Mouse (Mus musculus) intestine, embryonic 14.5 days (tissue): ENCODE results near the gene Med12l. TPM values are rescaled to one million over a fixed set of nuclear protein-coding genes. Genes with fewer than 3 reads are reported as not detected.

Experiments used
- ATAC-seq: fragments of 200-750 bp; cut with Nextera tagmentation; replicated peaks from 2 replicates; pipeline ENCODE4 v1.8.0; 2017; ENCODE audit warnings: low read depth, moderate number of reproducible peaks, moderate TSS enrichment, moderate library complexity; ENCODE audit not compliant: low FRiP score, low TSS enrichment
- DNase-seq: peaks from one replicate; pipeline ENCODE4 v3.0.0-alpha.2; 2018; ENCODE audit warnings: low spot score
- H3K27ac ChIP-seq: fragments of 300-500 bp; sonication (generic); 2 replicates; pipeline ENCODE4 v1.5.1; 2014; ENCODE audit warnings: low read depth, mild to moderate bottlenecking, control low read depth
- H3K27me3 ChIP-seq: fragments of 300-500 bp; sonication (generic); replicated peaks from 2 replicates; pipeline ENCODE4 v1.6.1; 2014; ENCODE audit warnings: low read length, control low read depth; ENCODE audit not compliant: control insufficient read depth, insufficient read depth
- H3K36me3 ChIP-seq: fragments of 300-500 bp; sonication (generic); 2 replicates; pipeline ENCODE4 v1.6.1; 2014; ENCODE audit warnings: low read length, control low read depth; ENCODE audit not compliant: control insufficient read depth, insufficient read depth
- H3K4me1 ChIP-seq: fragments of 300-500 bp; sonication (generic); replicated peaks from 2 replicates; pipeline ENCODE4 v1.6.1; 2014; ENCODE audit warnings: low read length, control low read depth, mixed read lengths; ENCODE audit not compliant: control insufficient read depth, insufficient read depth
- H3K4me2 ChIP-seq: fragments of 300-500 bp; sonication (generic); 2 replicates; pipeline ENCODE4 v1.6.1; 2014; ENCODE audit warnings: low read length
- H3K4me3 ChIP-seq: fragments of 300-500 bp; sonication (generic); 2 replicates; pipeline ENCODE4 v1.5.1; 2014; ENCODE audit warnings: low read depth, low read length, control low read depth, mixed read lengths
- H3K9ac ChIP-seq: fragments of 300-500 bp; sonication (generic); 2 replicates; pipeline ENCODE4 v1.6.1; 2014; ENCODE audit warnings: mild to moderate bottlenecking, low read length
- H3K9me3 ChIP-seq: fragments of 300-500 bp; sonication (generic); 2 replicates; pipeline ENCODE4 v1.6.1; 2016; ENCODE audit warnings: low read length, control low read depth; ENCODE audit not compliant: control insufficient read depth
- WGBS: fragments of 180-500 bp; shearing (Covaris S2); extraction: QIAGEN DNeasy Blood & Tissue Kit; methylation state at CpG from one replicate; pipeline ENCODE4 v1.1.7; 2014; 5-methylcytosine and 5-hydroxymethylcytosine counted together
- polyA plus RNA-seq: library from polyadenylated mRNA; unstranded; fragments of >200 nt; fragmentation: Nextera tagmentation; extraction: Ambion mirVana; gene quantifications from 2 replicates; pipeline ENCODE4 v1.2.1, GENCODE M21; 2014

Gene Med12l
- polyA plus RNA-seq, 1 experiment from 2014 or later, result 2.4 TPM

DNA sequence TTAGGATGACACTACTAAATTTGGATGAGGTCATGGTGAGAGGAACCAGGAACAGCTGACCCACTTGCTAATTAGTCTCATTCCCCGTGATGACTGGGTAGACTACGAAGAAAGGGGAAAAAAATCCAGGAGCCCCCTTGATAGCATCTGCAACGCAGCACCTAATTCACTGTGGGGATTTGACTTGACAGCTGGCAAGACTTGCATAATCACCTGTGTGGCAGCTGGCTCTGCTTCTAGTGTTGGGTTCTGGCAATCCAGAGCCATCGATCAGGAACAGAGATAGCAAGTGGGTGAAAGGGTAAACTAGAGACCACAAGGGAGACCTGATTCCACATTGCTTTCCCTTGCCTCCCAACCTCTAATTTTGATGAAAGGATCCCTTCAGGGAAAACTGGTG is 19.8 kb upstream of the Med12l start:
- no peak overlapping the region for H3K27ac ChIP-seq
- H3K36me3 ChIP-seq, result no peaks in the 10 kb centered on the region
- H3K9ac ChIP-seq, result no peak overlapping the region
- WGBS, result 51% methylated on average over 4 of the region's 4 CpGs
- no peak overlapping the region for H3K4me3 ChIP-seq
- 0 out of 2 replicates have a peak, but pooled peaks cover 3% of the 10 kb centered on the region for H3K4me1 ChIP-seq
- no peaks in the 10 kb centered on the region for H3K9me3 ChIP-seq
- H3K4me2 ChIP-seq, result no peak overlapping the region
- ATAC-seq, result no peak
- DNase-seq, result no peak
- H3K27me3 ChIP-seq, result peaks cover 6% of the 10 kb centered on the region; the same call in 1 of the 2 replicates

DNA sequence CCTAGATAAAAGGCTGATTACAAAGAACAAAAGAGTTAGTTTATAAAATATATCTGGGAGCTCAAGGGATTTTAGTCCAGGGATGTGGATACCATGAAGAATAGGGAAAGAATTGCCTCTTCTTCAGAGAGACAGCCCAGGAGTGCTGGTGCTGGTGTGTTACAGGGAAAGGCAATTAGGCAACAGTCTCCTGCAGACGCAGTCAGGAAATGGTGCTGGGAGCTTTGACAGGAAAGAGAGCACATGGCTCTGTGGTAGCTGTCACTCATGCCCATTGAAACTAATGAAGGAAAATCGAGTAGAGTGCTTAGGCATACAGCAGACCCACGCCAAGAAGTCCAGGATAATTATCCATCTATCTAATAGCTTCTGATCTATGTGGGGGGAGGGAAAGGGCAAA is 16.3 kb upstream of the Med12l start:
- Histone ChIP-seq H3K4me2 (no peak overlapping the region), H3K4me1 (no peaks in the 10 kb centered on the region), H3K4me3 (no peak overlapping the region), H3K9ac (no peak overlapping the region), H3K36me3 (no peaks in the 10 kb centered on the region), H3K9me3 (no peaks in the 10 kb centered on the region), H3K27me3 (peaks cover 6% of the 10 kb centered on the region; the same call in 1 of the 2 replicates), H3K27ac (no peak overlapping the region)
- WGBS, result 51% methylated on average over 3 of the region's 3 CpGs
- ATAC-seq, result no peak
- DNase-seq, result no peak

DNA sequence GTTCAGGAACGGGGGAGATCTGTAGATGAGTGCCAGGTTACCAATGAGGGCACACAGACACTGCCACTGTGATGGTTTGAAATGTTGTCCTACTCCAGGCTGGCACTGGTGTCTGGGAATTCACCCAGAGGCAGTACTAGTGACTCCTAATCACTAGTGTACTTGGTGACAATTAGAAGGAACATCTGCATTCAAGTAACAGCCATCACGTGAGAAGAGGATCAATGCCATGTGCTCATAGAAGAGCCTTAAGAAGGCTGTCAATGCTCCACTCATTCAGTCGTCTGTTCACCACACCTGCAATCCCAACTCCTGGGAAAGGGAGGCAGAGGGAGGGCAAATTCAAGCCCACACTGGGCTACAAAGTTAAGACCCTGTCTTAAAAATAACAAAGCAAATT is 15.1 kb upstream of the Med12l start:
- H3K9ac ChIP-seq, result no peak overlapping the region
- H3K27ac ChIP-seq, result no peak overlapping the region
- H3K27me3 ChIP-seq, result peaks cover 6% of the 10 kb centered on the region; the same call in 1 of the 2 replicates
- H3K4me1 ChIP-seq, result no peaks in the 10 kb centered on the region
- ATAC-seq (no peak), DNase-seq (no peak)
- H3K4me3 ChIP-seq, result no peak overlapping the region
- WGBS, result 62% methylated on average over 3 of the region's 3 CpGs
- no peak overlapping the region for H3K4me2 ChIP-seq
- H3K36me3 ChIP-seq, result no peaks in the 10 kb centered on the region
- no peaks in the 10 kb centered on the region for H3K9me3 ChIP-seq

DNA sequence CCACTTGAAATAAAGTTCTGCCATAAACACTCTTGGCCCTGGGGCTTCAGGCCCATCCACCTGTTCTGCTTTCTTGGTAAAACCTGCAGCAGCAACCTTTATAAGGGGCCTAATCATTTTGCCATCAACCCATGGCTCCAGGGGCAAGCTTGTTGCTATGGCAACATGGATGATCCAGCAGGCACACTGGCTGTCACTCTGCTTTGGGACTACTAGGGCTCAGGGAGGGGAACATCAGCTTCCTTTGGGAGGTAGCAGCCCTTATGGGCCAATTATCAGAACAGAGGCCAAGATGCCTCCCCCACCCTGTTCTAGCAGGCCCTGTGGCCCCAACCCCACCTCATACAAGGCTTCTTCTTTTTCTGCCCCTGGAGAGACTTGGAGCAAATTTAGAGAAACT is 13.5 kb upstream of the Med12l start:
- H3K27me3 ChIP-seq, result no peaks in the 10 kb centered on the region

DNA sequence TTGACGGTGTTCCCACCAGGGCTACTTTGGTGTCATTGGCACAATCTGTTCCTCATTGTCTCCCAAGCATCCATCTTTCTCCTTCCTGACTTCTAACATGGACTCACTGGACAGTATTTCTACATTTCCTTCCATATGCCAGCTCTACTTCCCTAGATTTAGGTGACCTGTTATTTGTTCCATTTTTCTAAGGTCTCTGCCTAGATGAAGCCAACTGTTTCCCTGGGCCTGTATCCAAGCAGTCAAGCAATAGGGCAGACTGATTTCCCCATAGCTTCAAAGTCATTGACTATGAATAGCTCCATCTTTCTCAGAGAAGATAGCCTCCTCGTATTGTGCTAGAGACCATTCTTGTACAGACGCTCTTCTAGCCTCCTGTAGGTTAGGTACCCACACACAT is 12.0 kb upstream of the Med12l start:
- Histone ChIP-seq H3K36me3 (no peaks in the 10 kb centered on the region), H3K4me1 (no peaks in the 10 kb centered on the region), H3K27ac (no peak overlapping the region), H3K27me3 (no peaks in the 10 kb centered on the region), H3K9ac (no peak overlapping the region), H3K4me2 (no peak overlapping the region), H3K4me3 (no peak overlapping the region), H3K9me3 (no peaks in the 10 kb centered on the region)
- WGBS, result 92% methylated on average over 3 of the region's 3 CpGs
- ATAC-seq (no peak), DNase-seq (no peak)

More for the DNA sequence above, 13.5 kb upstream of the Med12l start:
- H3K27ac ChIP-seq, result no peak overlapping the region
- no peak for DNase-seq
- H3K4me1 ChIP-seq, result no peaks in the 10 kb centered on the region
- no peak overlapping the region for H3K4me2 ChIP-seq
- H3K9me3 ChIP-seq, result no peaks in the 10 kb centered on the region
- no peak for ATAC-seq
- no peaks in the 10 kb centered on the region for H3K36me3 ChIP-seq
- H3K9ac ChIP-seq, result no peak overlapping the region
- H3K4me3 ChIP-seq, result no peak overlapping the region

DNA sequence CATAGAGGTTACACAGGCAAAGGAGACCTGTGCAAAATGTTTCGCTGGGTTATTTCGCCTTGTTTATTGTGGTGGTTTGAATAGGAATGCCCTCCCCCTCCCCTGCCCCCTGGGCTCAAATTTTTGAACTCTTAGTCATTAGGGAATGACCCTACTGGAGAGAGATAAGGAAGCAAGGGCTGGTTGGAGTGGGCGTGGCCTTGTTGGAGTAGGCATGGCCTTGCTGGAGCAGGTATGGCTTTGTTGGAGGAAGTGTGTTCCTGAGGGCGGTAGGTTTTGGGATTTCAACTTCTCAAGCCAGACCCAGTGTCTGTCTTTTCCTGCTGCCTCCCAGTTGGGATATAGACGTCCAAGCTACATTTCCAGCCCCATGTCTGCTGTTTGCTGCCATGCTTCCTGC is 1.9 kb upstream of the Med12l start:
- Histone ChIP-seq H3K27me3 (peaks cover 12% of the 10 kb centered on the region), H3K4me3 (no peak overlapping the region), H3K4me2 (no peak overlapping the region), H3K4me1 (0 out of 2 replicates have a peak, but pooled peaks cover 3% of the 10 kb centered on the region), H3K36me3 (no peaks in the 10 kb centered on the region), H3K27ac (no peak overlapping the region), H3K9me3 (no peaks in the 10 kb centered on the region), H3K9ac (no peak overlapping the region)
- ATAC-seq (no peak), DNase-seq (no peak)
- WGBS, result 72% methylated on average over 5 of the region's 5 CpGs

DNA sequence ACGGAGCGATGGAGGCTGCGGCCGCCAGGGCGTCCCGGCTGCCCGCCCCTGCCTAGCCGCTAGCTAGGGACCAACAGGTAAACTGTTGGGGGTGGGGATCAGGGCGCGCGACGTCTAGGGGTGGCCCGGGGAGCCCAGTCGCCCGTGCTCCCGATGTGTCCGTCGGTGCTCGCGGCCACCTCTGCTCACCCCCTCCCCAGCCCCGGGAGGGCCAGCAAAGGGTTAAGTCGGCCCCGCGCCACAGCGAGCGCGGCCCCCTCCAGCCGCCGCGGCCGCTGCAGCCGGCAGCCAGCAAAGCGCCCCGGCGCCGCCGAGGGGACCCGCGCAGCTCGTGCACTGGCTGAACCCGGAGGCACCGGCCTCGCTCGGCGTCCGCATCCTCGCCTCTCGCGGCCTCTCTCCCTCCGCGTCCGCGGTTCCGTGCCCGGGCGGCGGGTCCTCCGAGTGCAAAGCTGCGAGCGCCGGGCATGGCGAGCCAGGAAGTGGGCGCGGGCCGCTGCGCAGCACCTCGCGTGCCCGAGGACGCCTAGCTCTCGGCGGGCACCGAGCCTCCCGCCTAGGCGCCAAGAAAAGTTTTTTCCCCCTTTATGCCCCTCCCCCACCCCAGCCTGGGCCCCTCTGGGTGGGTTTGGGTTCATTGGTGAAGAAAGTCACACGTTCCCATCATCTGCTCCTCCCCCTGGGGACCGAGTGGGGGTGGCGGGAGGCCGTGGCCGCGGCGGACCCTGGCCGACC is 538 bp downstream of the Med12l start:
- Histone ChIP-seq H3K9ac (peak overlapping the region; percentile 51), H3K36me3 (no peaks in the 10 kb centered on the region), H3K27ac (peak overlapping the region; percentile 81), H3K4me3 (peak overlapping the region; percentile 58), H3K27me3 (peaks cover 12% of the 10 kb centered on the region), H3K4me2 (peak overlapping the region; percentile 99), H3K4me1 (0 out of 2 replicates have a peak, but pooled peaks cover 3% of the 10 kb centered on the region), H3K9me3 (no peaks in the 10 kb centered on the region)
- WGBS, result under 1% methylated on average over 60 of the region's 83 CpGs
- ATAC-seq, result peak; percentile 76
- peak; percentile 90 for DNase-seq

DNA sequence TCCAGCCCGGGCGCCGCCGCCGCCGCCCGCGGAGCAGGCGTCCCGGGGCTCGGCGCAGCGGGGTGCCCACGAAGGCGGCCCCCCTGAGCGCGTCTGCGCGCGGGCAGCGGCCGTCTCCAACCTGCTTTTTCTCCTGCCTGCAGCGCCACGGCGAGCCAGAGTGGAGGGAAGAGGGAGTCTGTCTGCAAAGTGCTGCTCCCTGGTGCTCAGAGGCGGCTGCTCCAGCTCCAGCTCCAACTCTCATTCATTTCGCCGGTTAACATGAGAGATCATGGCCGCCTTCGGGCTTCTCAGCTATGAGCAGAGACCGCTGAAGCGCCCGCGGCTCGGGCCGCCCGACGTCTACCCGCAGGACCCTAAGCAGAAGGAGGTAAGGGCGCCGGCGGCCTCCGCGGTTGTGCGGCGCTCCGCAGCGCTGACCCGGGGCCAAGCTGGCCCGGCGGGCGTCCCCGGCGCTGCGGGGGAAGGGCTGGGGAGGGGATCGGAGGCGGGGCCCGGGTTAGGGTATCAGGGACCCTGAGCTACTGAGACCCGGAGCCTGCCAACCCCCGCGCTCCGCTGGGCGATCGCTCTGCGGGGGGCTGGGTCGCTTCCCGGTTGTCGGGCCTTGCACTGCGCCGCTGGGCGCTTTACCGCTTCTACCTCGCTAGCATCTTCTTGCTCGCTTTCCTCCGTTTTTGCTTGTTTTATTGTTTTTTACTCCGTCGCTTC is 1.3 kb downstream of the Med12l start:
- DNase-seq (peak; percentile 89), ATAC-seq (peak; percentile 76)
- Histone ChIP-seq H3K4me2 (peak overlapping the region; percentile 99), H3K36me3 (no peaks in the 10 kb centered on the region), H3K9me3 (no peaks in the 10 kb centered on the region), H3K27ac (peak overlapping the region; percentile 81), H3K27me3 (peaks cover 12% of the 10 kb centered on the region), H3K9ac (peak overlapping the region; percentile 51), H3K4me1 (0 out of 2 replicates have a peak, but pooled peaks cover 3% of the 10 kb centered on the region), H3K4me3 (peak overlapping the region; percentile 58)
- WGBS, result under 1% methylated on average over 73 of the region's 77 CpGs
